Mouse (Mus musculus) CH12.LX (cell line): Measurements from ENCODE around the gene Hnrnpd. TPM values are rescaled to one million over a fixed set of nuclear protein-coding genes. Genes with fewer than 3 reads are reported as not detected.

ENCODE experiments used
- DNase-seq: peaks from one replicate; pipeline ENCODE4 v3.0.0-alpha.2; 2013; ENCODE audit errors: extremely low read depth
- H3K27ac ChIP-seq: 2 replicates; pipeline ENCODE4 v1.5.1; 2012; ENCODE audit warnings: low read depth, mild to moderate bottlenecking, control low read depth, moderate library complexity; ENCODE audit not compliant: insufficient read depth
- H3K27me3 ChIP-seq: replicated peaks from 2 replicates; pipeline ENCODE3; 2012; ENCODE audit warnings: inconsistent platforms
- H3K36me3 ChIP-seq, 2 experiments: replicated peaks in 1 of 2; 2 replicates each; pipeline versions ENCODE3 to v1.6.1; 2012; ENCODE audit warnings: inconsistent platforms in 1 of 2, low read length in 1 of 2, mild to moderate bottlenecking in 1 of 2, mixed read lengths in 1 of 2, moderate library complexity in 1 of 2; ENCODE audit not compliant: control insufficient read depth in 1 of 2, insufficient read depth in 1 of 2
- H3K4me1 ChIP-seq, 2 experiments: 2 replicates each; pipeline ENCODE4 v1.6.1; 2012; ENCODE audit warnings: inconsistent platforms in 1 of 2, moderate library complexity in 1 of 2; ENCODE audit not compliant: insufficient read depth in 2 of 2, control insufficient read depth in 1 of 2
- H3K4me2 ChIP-seq: 2 replicates; pipeline ENCODE4 v1.6.1; 2012; ENCODE audit warnings: low read depth, mild to moderate bottlenecking, control low read depth; ENCODE audit not compliant: poor library complexity, insufficient read depth, severe bottlenecking
- H3K4me3 ChIP-seq, 3 experiments: fragments of 150-350 bp in 1 of 3; sonication (generic) in 1 of 3; replicated peaks in 1 of 3; 2 replicates each; pipeline versions ENCODE3 to v1.5.1; 2011 to 2012; ENCODE audit warnings: low read depth in 2 of 3, low read length in 2 of 3, mild to moderate bottlenecking in 2 of 3, moderate library complexity in 2 of 3, control low read depth in 1 of 3, improper control_type of control experiment in 1 of 3, inconsistent platforms in 1 of 3, mixed read lengths in 1 of 3; ENCODE audit not compliant: poor library complexity in 1 of 3
- H3K79me2 ChIP-seq: replicated peaks from 2 replicates; pipeline ENCODE4 v1.6.1; 2012; ENCODE audit warnings: mild to moderate bottlenecking, moderate library complexity; ENCODE audit not compliant: control insufficient read depth, poor library complexity, insufficient read depth, severe bottlenecking; ENCODE audit errors: extremely low read depth
- H3K9ac ChIP-seq: 2 replicates; pipeline ENCODE4 v1.6.1; 2012; ENCODE audit warnings: low read depth, mild to moderate bottlenecking, control low read depth, moderate library complexity; ENCODE audit not compliant: insufficient read depth
- H3K9me3 ChIP-seq: replicated peaks from 2 replicates; pipeline ENCODE3; 2012; ENCODE audit warnings: low read length, inconsistent platforms, mixed read lengths
- CHD1 ChIP-seq: IDR thresholded peaks from 2 replicates; pipeline ENCODE4 v1.6.1; 2012; ENCODE audit warnings: low read depth, low read length, improper control_type of control experiment, inconsistent platforms
- CTCF ChIP-seq, 2 experiments: IDR thresholded peaks in 1 of 2; conservative IDR thresholded peaks in 1 of 2; 2 replicates each; pipeline ENCODE4 v1.5.1; 2011 to 2012; ENCODE audit warnings: low read depth in 2 of 2, low read length in 2 of 2, improper control_type of control experiment in 1 of 2, inconsistent platforms in 1 of 2, mild to moderate bottlenecking in 1 of 2, moderate library complexity in 1 of 2
- EP300 ChIP-seq: IDR thresholded peaks from 2 replicates; pipeline ENCODE4 v1.6.1; 2011; ENCODE audit warnings: low read length, improper control_type of control experiment
- ETS1 ChIP-seq: conservative IDR thresholded peaks from 2 replicates; pipeline ENCODE4 v1.6.1; 2012; ENCODE audit warnings: low read depth, mild to moderate bottlenecking, inconsistent platforms, low read length, improper control_type of control experiment, moderate library complexity
- HCFC1 ChIP-seq: IDR thresholded peaks from 2 replicates; pipeline ENCODE4 v1.6.1; 2012; ENCODE audit warnings: low read depth, mild to moderate bottlenecking, inconsistent platforms, low read length, improper control_type of control experiment
- IRF4 ChIP-seq: IDR thresholded peaks from 2 replicates; pipeline ENCODE4 v1.6.1; 2014; ENCODE audit warnings: low read depth, mild to moderate bottlenecking, inconsistent platforms, low read length, improper control_type of control experiment
- JUN ChIP-seq: IDR thresholded peaks from 2 replicates; pipeline ENCODE4 v1.6.1; 2011; ENCODE audit warnings: low read depth, mild to moderate bottlenecking, low read length, improper control_type of control experiment, moderate library complexity; ENCODE audit not compliant: insufficient read depth
- KAT2A ChIP-seq: IDR thresholded peaks from 2 replicates; pipeline ENCODE4 v1.6.1; 2012; ENCODE audit warnings: low read length, improper control_type of control experiment, inconsistent platforms; ENCODE audit not compliant: insufficient replicate concordance
- MAZ ChIP-seq: IDR thresholded peaks from 2 replicates; pipeline ENCODE4 v1.6.1; 2012; ENCODE audit warnings: low read depth, mild to moderate bottlenecking, inconsistent platforms, low read length, improper control_type of control experiment, moderate library complexity
- MEF2A ChIP-seq: IDR thresholded peaks from 2 replicates; pipeline ENCODE4 v1.6.1; 2014; ENCODE audit warnings: low read depth, mild to moderate bottlenecking, inconsistent platforms, low read length, improper control_type of control experiment, borderline replicate concordance
- MXI1 ChIP-seq: IDR thresholded peaks from 2 replicates; pipeline ENCODE4 v1.6.1; 2011; ENCODE audit warnings: mild to moderate bottlenecking, low read depth, low read length, improper control_type of control experiment
- MYC ChIP-seq: IDR thresholded peaks from 2 replicates; pipeline ENCODE4 v1.6.1; 2011; ENCODE audit warnings: low read depth, mild to moderate bottlenecking, improper control_type of control experiment, low read length
- NELFE ChIP-seq: IDR thresholded peaks from 2 replicates; pipeline ENCODE4 v1.6.1; 2011; ENCODE audit warnings: low read depth, low read length, improper control_type of control experiment
- NRF1 ChIP-seq: IDR thresholded peaks from 2 replicates; pipeline ENCODE4 v1.6.1; 2014; ENCODE audit warnings: low read depth, mild to moderate bottlenecking, inconsistent platforms, low read length, improper control_type of control experiment, moderate library complexity
- POLR2A ChIP-seq: IDR thresholded peaks from 2 replicates; pipeline ENCODE4 v1.6.1; 2011; ENCODE audit warnings: low read depth, mild to moderate bottlenecking, improper control_type of control experiment, low read length
- POLR2AphosphoS2 ChIP-seq: IDR thresholded peaks from 2 replicates; pipeline ENCODE4 v1.6.1; 2011; ENCODE audit warnings: low read depth, low read length, improper control_type of control experiment
- TBP ChIP-seq: conservative IDR thresholded peaks from 2 replicates; pipeline ENCODE4 v1.6.1; 2011; ENCODE audit warnings: low read depth, low read length, improper control_type of control experiment
- USF1 ChIP-seq: IDR thresholded peaks from 2 replicates; pipeline ENCODE4 v1.6.1; 2014; ENCODE audit warnings: low read depth, mild to moderate bottlenecking, inconsistent platforms, low read length, improper control_type of control experiment
- USF2 ChIP-seq: conservative IDR thresholded peaks from 2 replicates; pipeline ENCODE4 v1.6.1; 2011; ENCODE audit warnings: low read depth, low read length, improper control_type of control experiment
- dilution Hi-C: fragments of 300-500 bp; cut with MboI; formaldehyde crosslinking; loops from 2 replicates; pipeline ENCODE4 v1.14.3; 2020; ENCODE audit warnings: low sequenced_read_pairs; ENCODE audit not compliant: extremely low pct_unique_long_range_greater_than_20kb, extremely low pct_ligation_motif_present
- in situ Hi-C: fragments of 300-500 bp; cut with MboI; formaldehyde crosslinking; loops from 3 replicates; pipeline ENCODE4 v1.14.3; 2019; ENCODE audit warnings: low sequenced_read_pairs, low pct_ligation_motif_present, low pct_unique_long_range_greater_than_20kb, mixed read lengths
- polyA plus RNA-seq: library from polyadenylated mRNA; unstranded; fragments of >175 nt; gene quantifications from 2 replicates; pipeline ENCODE4 v1.2.1, GENCODE M21; 2012; ENCODE audit warnings: low read depth; ENCODE audit not compliant: insufficient read length
- total RNA-seq, 2 experiments: library from RNA; depleted of rRNA; stranded (reverse); fragments of 300-350 nt in 1 of 2; fragments of >200 nt in 1 of 2; gene quantifications; 2 replicates each; pipeline ENCODE4 v1.2.3; 2012 to 2014

Hnrnpd gene
- total and polyA plus RNA-seq, 3 experiments: 19.0 to 319 (median 41.3) TPM

- in situ Hi-C loops (no loop called here), dilution Hi-C loops (no loop called here)
- Histone ChIP-seq H3K4me1 (no peaks in the 10 kb centered on the region), H3K4me3 (no peak overlapping the region), H3K27ac (no peak overlapping the region), H3K27me3 (no peaks in the 10 kb centered on the region), H3K4me2 (no peak overlapping the region), H3K9me3 (no peaks in the 10 kb centered on the region), H3K79me2 (no peaks in the 10 kb centered on the region), H3K36me3 (no peaks in the 10 kb centered on the region), H3K9ac (no peak overlapping the region)
- TF ChIP-seq USF2: no peak
- no peak for TF ChIP-seq MAZ
- TF ChIP-seq POLR2AphosphoS2: no peak
- TF ChIP-seq CHD1: no peak
- no peak for TF ChIP-seq MXI1
- no peak for TF ChIP-seq CTCF (conservative IDR thresholded peaks at IDR 0.05 in 1 of 2, IDR thresholded peaks at IDR 0.05 in 1 of 2; ENCODE audit: low read depth in 2 of 2, low read length in 2 of 2)
- TF ChIP-seq KAT2A: no peak
- TF ChIP-seq JUN: no peak
- TF ChIP-seq NRF1: no peak
- no peak for TF ChIP-seq POLR2A
- TF ChIP-seq MEF2A: no peak
- no peak for TF ChIP-seq HCFC1
- no peak for TF ChIP-seq USF1
- no peak for TF ChIP-seq EP300
- TF ChIP-seq MYC: no peak
- no peak for DNase-seq
These were observed 46.1 kb upstream of the Hnrnpd start for GRCm38 (mm10) chr5:100024868-100025267.

- Histone ChIP-seq H3K4me3 (no peak overlapping the region), H3K4me1 (no peaks in the 10 kb centered on the region), H3K27me3 (no peaks in the 10 kb centered on the region), H3K27ac (no peak overlapping the region), H3K79me2 (no peaks in the 10 kb centered on the region), H3K36me3 (no peaks in the 10 kb centered on the region), H3K4me2 (no peak overlapping the region), H3K9me3 (no peaks in the 10 kb centered on the region), H3K9ac (no peak overlapping the region)
- in situ Hi-C loops (no loop called here), dilution Hi-C loops (no loop called here)
- no peak for DNase-seq
- TF ChIP-seq ETS1 (no peak), TBP (no peak), USF2 (no peak), NELFE (no peak), IRF4 (no peak), MYC (no peak), MEF2A (no peak)
These were observed 45.7 kb upstream of the Hnrnpd start for GRCm38 (mm10) chr5:100024403-100024802.
